11 mouse cellular contexts compared by ENCODE assay signal in genomic region chr17:84097286-84097685, GRCm38 (mm10).
DNase-seq lines count a peak whose midpoint lies in the region; ATAC-seq lines count a peak whose summit lies in the region.
"Had no signal": no experiment of that assay in that cellular context is flagged by ENCODE, and none has a peak within 500 bp of the region (broad histone marks: within the 10 kb centered on the region; RNA-seq: fewer than 3 reads in every experiment).

No protein-coding gene starts in this region.

- H3K9ac ChIP-seq in midbrain, embryonic 15.5 days, result no peak overlapping the region

- H3K4me3 ChIP-seq in hindbrain, embryonic 10.5 days, result peak overlapping the region; percentile 45
- H3K4me3 ChIP-seq in midbrain, embryonic 15.5 days, result no peak overlapping the region
- H3K4me3 ChIP-seq: myocyte had no signal

- H3K36me3 ChIP-seq in hindbrain, embryonic 10.5 days, result no peaks in the 10 kb centered on the region
- no peaks in the 10 kb centered on the region for H3K36me3 ChIP-seq in midbrain, embryonic 15.5 days (replicated peaks)
- H3K36me3 ChIP-seq: kidney, embryonic 15.5 days; liver, embryonic 13.5 days had no signal

- 0 out of 2 replicates have a peak, but pooled peaks cover 4% of the 10 kb centered on the region for H3K9me3 ChIP-seq in hindbrain, embryonic 10.5 days
- H3K9me3 ChIP-seq in midbrain, embryonic 15.5 days, result no peaks in the 10 kb centered on the region
- H3K9me3 ChIP-seq: kidney, embryonic 15.5 days; liver, embryonic 13.5 days had no signal

- peaks cover 71% of the 10 kb centered on the region for H3K4me1 ChIP-seq in hindbrain, embryonic 10.5 days (replicated peaks)
- H3K4me1 ChIP-seq in midbrain, embryonic 15.5 days, result peaks cover 14% of the 10 kb centered on the region

- ATAC-seq in midbrain, embryonic 15.5 days (replicated peaks), result no peak

- H3K4me2 ChIP-seq in midbrain, embryonic 15.5 days, result peak overlapping the region; percentile 70; the same call in 1 of the 2 replicates

- peak; percentile 54 for DNase-seq in embryo, embryonic 10.5 days (ENCODE audit: low spot score)
- DNase-seq in embryo, embryonic 11 days, result no peak
- peak; percentile 22 for DNase-seq in ZHBTc4 (ENCODE audit: low read depth, low spot score)
- DNase-seq in hindbrain, embryonic 10.5 days (ENCODE audit: low spot score), result peak; percentile 45
- DNase-seq in right cerebral cortex, postnatal 25 days, result no peak
- no peak for DNase-seq in T-cell, adult 2 months (ENCODE audit: low spot score)
- DNase-seq in adrenal gland, adult 2 months, result no peak
- DNase-seq: liver, embryonic 13.5 days had no signal

- H3K27me3 ChIP-seq in hindbrain, embryonic 10.5 days (ENCODE audit: insufficient read depth, poor library complexity, severe bottlenecking), result peaks cover 29% of the 10 kb centered on the region
- no peaks in the 10 kb centered on the region for H3K27me3 ChIP-seq in midbrain, embryonic 15.5 days (replicated peaks)
- H3K27me3 ChIP-seq: kidney, embryonic 15.5 days had no signal

- peak overlapping the region; percentile 98 for H3K27ac ChIP-seq in hindbrain, embryonic 10.5 days
- peak overlapping the region; percentile 75 for H3K27ac ChIP-seq in midbrain, embryonic 15.5 days
- H3K27ac ChIP-seq: liver, embryonic 13.5 days had no signal

- whole genome bisulfite sequencing in hindbrain, embryonic 10.5 days, result 51% methylated on average over 13 of the region's 13 CpGs
- 35% methylated on average over 13 of the region's 13 CpGs for WGBS in midbrain, embryonic 15.5 days

Comparison
In these comparisons a context has a peak if more than half of its experiments do, and no peak if none do; other contexts are left out.
1. DNase-seq: peak in embryo, embryonic 10.5 days (single experiment), ZHBTc4 (single experiment) and hindbrain, embryonic 10.5 days (single experiment); none in embryo, embryonic 11 days (single experiment), right cerebral cortex, postnatal 25 days (single experiment), T-cell, adult 2 months (single experiment) and adrenal gland, adult 2 months (single experiment).